Mouse (Mus musculus) spleen, adult 2 months (tissue): ENCODE data around the gene Esrrb. TPM values are rescaled to one million over a fixed set of nuclear protein-coding genes. Genes with fewer than 3 reads are reported as not detected.

ENCODE experiments used
- DNase-seq, 2 experiments: peaks; one replicate each; pipeline versions ENCODE4 v3.0.0 to v3.0.0-alpha.2; 2012 to 2021; ENCODE audit warnings: low spot score in 2 of 2, low read depth in 1 of 2
- H3K27ac ChIP-seq: fragments of 200-500 bp; 2 replicates; pipeline ENCODE4 v1.5.1; 2012; ENCODE audit warnings: low read length, inconsistent platforms; ENCODE audit not compliant: insufficient read depth
- H3K27me3 ChIP-seq: fragments of 200-500 bp; 2 replicates; pipeline ENCODE4 v1.6.1; 2012; ENCODE audit warnings: mild to moderate bottlenecking, moderate library complexity, low read length, inconsistent platforms; ENCODE audit not compliant: control insufficient read depth, insufficient read depth
- H3K36me3 ChIP-seq: fragments of 200-500 bp; 2 replicates; pipeline ENCODE4 v1.6.1; 2012; ENCODE audit warnings: mild to moderate bottlenecking, low read length, inconsistent platforms; ENCODE audit not compliant: control insufficient read depth, insufficient read depth
- H3K4me1 ChIP-seq: fragments of 200-500 bp; 2 replicates; pipeline ENCODE4 v1.6.1; 2011; ENCODE audit warnings: inconsistent platforms; ENCODE audit not compliant: control insufficient read depth, insufficient read depth, insufficient read length
- H3K4me3 ChIP-seq: fragments of 200-500 bp; 2 replicates; pipeline ENCODE4 v1.5.1; 2011; ENCODE audit warnings: mild to moderate bottlenecking, inconsistent platforms; ENCODE audit not compliant: insufficient read depth, insufficient read length; ENCODE audit errors: extremely low read depth
- CTCF ChIP-seq: fragments of 200-500 bp; IDR thresholded peaks from 2 replicates; pipeline ENCODE4 v1.5.1; 2011; ENCODE audit warnings: mild to moderate bottlenecking, inconsistent platforms; ENCODE audit not compliant: insufficient read depth, insufficient read length, insufficient replicate concordance; ENCODE audit errors: extremely low read depth
- POLR2A ChIP-seq: fragments of 200-500 bp; IDR thresholded peaks from 2 replicates; pipeline ENCODE4 v1.6.1; 2011; ENCODE audit warnings: low read depth, low read length, inconsistent platforms
- WGBS: fragments of 180-500 bp; shearing (Covaris S2); methylation state at CpG from one replicate; pipeline ENCODE4 v1.1.7; 2018; 5-methylcytosine and 5-hydroxymethylcytosine counted together
- polyA plus RNA-seq: library from polyadenylated mRNA; depleted of rRNA; stranded (reverse); fragments of >200 nt; gene quantifications from 2 replicates; pipeline ENCODE4 v1.2.3, GENCODE M21; 2012

Gene Esrrb
- polyA plus RNA-seq, 1 experiment: 0.05 TPM

- no peaks in the 10 kb centered on the region for H3K27me3 ChIP-seq
- no peak overlapping the region for H3K4me3 ChIP-seq
- no peak for DNase-seq
- WGBS: 89% methylated on average over 13 of the region's 13 CpGs
- H3K36me3 ChIP-seq: no peaks in the 10 kb centered on the region
- TF ChIP-seq CTCF: no peak
- TF ChIP-seq POLR2A: no peak
- no peak overlapping the region for H3K27ac ChIP-seq
- H3K4me1 ChIP-seq: no peaks in the 10 kb centered on the region
Measured at GRCm38 (mm10) chr12:86435651-86436050, 74.7 kb downstream of the Esrrb start.

- no peak overlapping the region for H3K27ac ChIP-seq
- no peaks in the 10 kb centered on the region for H3K36me3 ChIP-seq
- no peaks in the 10 kb centered on the region for H3K4me1 ChIP-seq
- H3K27me3 ChIP-seq: no peaks in the 10 kb centered on the region
- 70% methylated on average over 5 of the region's 5 CpGs for WGBS
- DNase-seq: no peak
- H3K4me3 ChIP-seq: no peak overlapping the region
- no peak for TF ChIP-seq POLR2A
- no peak for TF ChIP-seq CTCF
Measured at GRCm38 (mm10) chr12:86450848-86451247, 89.9 kb downstream of the Esrrb start.

GRCm38 (mm10) chr12:86455009-86455408 lies 94.1 kb downstream of the Esrrb start:
- Histone ChIP-seq H3K27ac (no peak overlapping the region), H3K27me3 (no peaks in the 10 kb centered on the region), H3K4me1 (no peaks in the 10 kb centered on the region), H3K36me3 (no peaks in the 10 kb centered on the region), H3K4me3 (no peak overlapping the region)
- no peak for TF ChIP-seq CTCF
- TF ChIP-seq POLR2A: no peak
- DNase-seq: no peak
- 53% methylated on average over 1 of the region's 1 CpGs for WGBS

- no peak overlapping the region for H3K4me3 ChIP-seq
- TF ChIP-seq CTCF (no peak), POLR2A (no peak)
- 88% methylated on average over 9 of the region's 9 CpGs for WGBS
- no peaks in the 10 kb centered on the region for H3K27me3 ChIP-seq
- no peak overlapping the region for H3K27ac ChIP-seq
- no peaks in the 10 kb centered on the region for H3K4me1 ChIP-seq
- no peaks in the 10 kb centered on the region for H3K36me3 ChIP-seq
- no peak for DNase-seq
Measured at GRCm38 (mm10) chr12:86462742-86463470, 102.0 kb downstream of the Esrrb start.

- 86% methylated on average over 1 of the region's 1 CpGs for WGBS
Measured at GRCm38 (mm10) chr12:86464385-86464784, 103.5 kb downstream of the Esrrb start.

GRCm38 (mm10) chr12:86466180-86466579 lies 105.3 kb downstream of the Esrrb start:
- TF ChIP-seq CTCF (no peak), POLR2A (no peak)
- no peaks in the 10 kb centered on the region for H3K4me1 ChIP-seq
- WGBS: 40% methylated on average over 4 of the region's 4 CpGs

More at GRCm38 (mm10) chr12:86464385-86464784, 103.5 kb downstream of the Esrrb start:
- TF ChIP-seq POLR2A (no peak), CTCF (no peak)
- Histone ChIP-seq H3K4me3 (no peak overlapping the region), H3K36me3 (no peaks in the 10 kb centered on the region), H3K27me3 (no peaks in the 10 kb centered on the region), H3K27ac (no peak overlapping the region), H3K4me1 (no peaks in the 10 kb centered on the region)
- no peak for DNase-seq

GRCm38 (mm10) chr12:86469919-86470318 lies 109.0 kb downstream of the Esrrb start:
- Histone ChIP-seq H3K4me3 (no peak overlapping the region), H3K27me3 (no peaks in the 10 kb centered on the region), H3K4me1 (no peaks in the 10 kb centered on the region), H3K27ac (no peak overlapping the region), H3K36me3 (no peaks in the 10 kb centered on the region)
- DNase-seq: no peak
- 70% methylated on average over 23 of the region's 23 CpGs for WGBS
- TF ChIP-seq CTCF (no peak), POLR2A (no peak)

More at GRCm38 (mm10) chr12:86466180-86466579, 105.3 kb downstream of the Esrrb start:
- Histone ChIP-seq H3K4me3 (no peak overlapping the region), H3K36me3 (no peaks in the 10 kb centered on the region), H3K27me3 (no peaks in the 10 kb centered on the region), H3K27ac (no peak overlapping the region)
- no peak for DNase-seq
